ENCODE assay signal across 8 mouse cellular contexts in genomic region chr7:126949403-126949792, GRCm38 (mm10). TPM values are rescaled to one million over a fixed set of nuclear protein-coding genes. Genes with fewer than 3 reads are reported as not detected.
DNase-seq lines count a peak whose midpoint lies in the region; ATAC-seq and TF ChIP-seq lines count a peak whose summit lies in the region.

Asphd1 (minus strand) TSS chr7:126949582.

- H3K4me2 ChIP-seq in midbrain, embryonic 15.5 days: peak within 1 kb of the TSS; percentile 92

- H3K4me3 ChIP-seq in thymus, adult 2 months (ENCODE audit: control insufficient read depth, insufficient read depth, low read length): peak within 1 kb of the TSS; percentile 2
- H3K4me3 ChIP-seq in midbrain, embryonic 15.5 days: peak within 1 kb of the TSS; percentile 59

- TF ChIP-seq CTCF in thymus, adult 2 months (IDR thresholded peaks at IDR 0.05; ENCODE audit: borderline replicate concordance, control insufficient read depth, extremely low read depth, insufficient read depth, low read length, poor library complexity): no peak

- 4% methylated on average over 21 of the region's 21 CpGs for WGBS in thymus, adult 2 months
- WGBS in midbrain, embryonic 15.5 days: under 1% methylated on average over 21 of the region's 21 CpGs

- H3K27ac ChIP-seq in thymus, adult 2 months (ENCODE audit: control insufficient read depth, insufficient read depth, low read length): no peak within 1 kb of the TSS
- peak within 1 kb of the TSS; percentile 89 for H3K27ac ChIP-seq in midbrain, embryonic 15.5 days

- peak within 1 kb of the TSS; percentile 75 for H3K9ac ChIP-seq in midbrain, embryonic 15.5 days

- H3K4me1 ChIP-seq in thymus, adult 2 months (replicated peaks; ENCODE audit: control insufficient read depth, insufficient read depth, low read length): peaks cover 11% of the 10 kb centered on the region
- H3K4me1 ChIP-seq in midbrain, embryonic 15.5 days: peaks cover 53% of the 10 kb centered on the region

- H3K27me3 ChIP-seq in thymus, adult 2 months (ENCODE audit: control insufficient read depth, insufficient read depth, low read length): peaks cover 2% of the 10 kb centered on the region; the same call in 1 of the 2 replicates
- no peaks in the 10 kb centered on the region for H3K27me3 ChIP-seq in midbrain, embryonic 15.5 days (replicated peaks)

- peak; percentile 65 for ATAC-seq in midbrain, embryonic 15.5 days (replicated peaks)

- no peaks in the 10 kb centered on the region for H3K36me3 ChIP-seq in thymus, adult 2 months (ENCODE audit: control insufficient read depth, insufficient read depth, low read length)
- peaks cover 12% of the 10 kb centered on the region; the same call in 1 of the 2 replicates for H3K36me3 ChIP-seq in midbrain, embryonic 15.5 days (replicated peaks)

- peak; percentile 86 to 88 for DNase-seq in cerebellum, postnatal 10 days
- no peak for DNase-seq in cerebellum, adult 11 months
- no peak for DNase-seq in thymus, adult 2 months
- no peak for DNase-seq in thymus, postnatal 4 days
- peak in 1 of 2 experiments; percentile 62 for DNase-seq in layer of hippocampus, postnatal 14 days (ENCODE audit: low spot score in 2 of 2)
- DNase-seq in adrenal gland, postnatal 36 days: no peak
- no peak for DNase-seq in adrenal gland, postnatal 25 days

- no peaks in the 10 kb centered on the region for H3K9me3 ChIP-seq in midbrain, embryonic 15.5 days

- TF ChIP-seq POLR2A in thymus, adult 2 months (IDR thresholded peaks at IDR 0.05; ENCODE audit: control insufficient read depth, extremely low read depth, insufficient read depth, low read length, poor library complexity): no peak

RNA-seq across cellular contexts. Expression of gene Asphd1, which starts in this region (rescaled TPM):
- polyA plus RNA-seq in thymus, adult 2 months (2012; rRNA removed): 0.33 and 0.35 TPM in 2 replicates
- 10 to 100 TPM; 35.2 to 38.6 TPM for total RNA-seq in layer of hippocampus, postnatal 14 days (2021)
- polyA plus RNA-seq in midbrain, embryonic 15.5 days (2015; fragmentation: Nextera tagmentation; extraction: Ambion mirVana): 7.8 and 8.9 TPM in 2 replicates
- total RNA-seq in adrenal gland, postnatal 36 days (2021): 1 to 10 TPM; 1.6 to 2.4 TPM
- 1.6 and 2.5 TPM in 2 replicates for total RNA-seq in adrenal gland, postnatal 25 days (2021)

Comparison
In these comparisons a context has a peak if more than half of its experiments do, and no peak if none do; other contexts are left out.
1. RNA of gene Asphd1 (total RNA-seq): 35.2 to 38.6 TPM in layer of hippocampus, postnatal 14 days; 1.6 to 2.5 TPM in adrenal gland, postnatal 25 days and 1.6 to 2.4 TPM in adrenal gland, postnatal 36 days; every median in the first group is over 10 times any median in the second.
2. DNase-seq: peak in cerebellum, postnatal 10 days (2 of 2); none in cerebellum, adult 11 months (single experiment), thymus, adult 2 months (single experiment), thymus, postnatal 4 days (single experiment), adrenal gland, postnatal 36 days (0 of 2) and adrenal gland, postnatal 25 days (single experiment).